In genomic region chr1:75214886-75215285, GRCm38 (mm10) we compare ENCODE assay signal across 9 mouse cellular contexts. TPM values are rescaled to one million over a fixed set of nuclear protein-coding genes. Genes with fewer than 3 reads are reported as not detected.
DNase-seq lines count a peak whose midpoint lies in the region; ATAC-seq and TF ChIP-seq lines count a peak whose summit lies in the region.
"Had no signal": no experiment of that assay in that cellular context is flagged by ENCODE, and none has a peak within 500 bp of the region (broad histone marks: within the 10 kb centered on the region; RNA-seq: fewer than 3 reads in every experiment).

No protein-coding gene starts in this region.

- no peak for ATAC-seq in intestine, postnatal 0 days
- no peak for ATAC-seq in neural tube, embryonic 15.5 days (ENCODE audit: low FRiP score)

- H3K4me2 ChIP-seq in intestine, postnatal 0 days (replicated peaks; ENCODE audit: low read depth), result peak overlapping the region; percentile 24; the same call in 1 of the 2 replicates
- no peak overlapping the region for H3K4me2 ChIP-seq in neural tube, embryonic 15.5 days

- H3K4me1 ChIP-seq in intestine, postnatal 0 days (replicated peaks; ENCODE audit: control insufficient read depth, insufficient read depth, low read length), result peaks cover 14% of the 10 kb centered on the region
- peaks cover 52% of the 10 kb centered on the region for H3K4me1 ChIP-seq in neural tube, embryonic 15.5 days

- no peak overlapping the region for H3K9ac ChIP-seq in intestine, postnatal 0 days (ENCODE audit: low read depth, low read length)
- H3K9ac ChIP-seq in neural tube, embryonic 15.5 days (replicated peaks), result no peak overlapping the region

- DNase-seq in cerebellum, adult 8-10 months, result peak; percentile 47
- no peak for DNase-seq in cerebellum, adult 11 months
- DNase-seq in adrenal gland, postnatal 14 days, result peak; percentile 57
- DNase-seq in liver, result peak; percentile 24
- DNase-seq in spleen, adult 12 weeks (ENCODE audit: low spot score), result no peak
- DNase-seq in neural tube, embryonic 10.5 days (ENCODE audit: extremely low spot score, low spot score), result no peak

- TF ChIP-seq CTCF in intestine, postnatal 0 days (IDR thresholded peaks at IDR 0.05; ENCODE audit: low read depth), result no peak

- H3K27me3 ChIP-seq in intestine, postnatal 0 days (replicated peaks; ENCODE audit: control insufficient read depth, insufficient read depth, low read length), result no peaks in the 10 kb centered on the region
- peaks cover 43% of the 10 kb centered on the region for H3K27me3 ChIP-seq in neural tube, embryonic 15.5 days (replicated peaks)

- WGBS in intestine, postnatal 0 days, result 41% methylated on average over 5 of the region's 5 CpGs
- 67% methylated on average over 5 of the region's 5 CpGs for WGBS in neural tube, embryonic 15.5 days

- peak overlapping the region; percentile 89 for H3K27ac ChIP-seq in intestine, postnatal 0 days (ENCODE audit: low read depth, low read length)
- H3K27ac ChIP-seq in neural tube, embryonic 15.5 days (replicated peaks), result no peak overlapping the region

- H3K9me3 ChIP-seq in intestine, postnatal 0 days (ENCODE audit: control insufficient read depth), result no peaks in the 10 kb centered on the region
- H3K9me3 ChIP-seq in neural tube, embryonic 15.5 days (replicated peaks), result no peaks in the 10 kb centered on the region

- peaks cover 20% of the 10 kb centered on the region for H3K36me3 ChIP-seq in intestine, postnatal 0 days (ENCODE audit: control insufficient read depth, insufficient read depth)
- peaks cover 28% of the 10 kb centered on the region for H3K36me3 ChIP-seq in neural tube, embryonic 15.5 days

- no peak overlapping the region for H3K4me3 ChIP-seq in intestine, postnatal 0 days (ENCODE audit: low read depth, low read length)
- no peak overlapping the region for H3K4me3 ChIP-seq in neural tube, embryonic 15.5 days (replicated peaks)

RNA-seq across cellular contexts. Expression of gene Stk16, which starts 4.2 kb away (rescaled TPM):
- total RNA-seq in adrenal gland, postnatal 14 days (2021), result 95.6 and 104 TPM in 2 replicates
- polyA plus RNA-seq in intestine, postnatal 0 days (2015; fragmentation: Nextera tagmentation; extraction: Ambion mirVana), result 50.5 and 54.4 TPM in 2 replicates
- polyA plus RNA-seq in neural tube, embryonic 15.5 days (2015; fragmentation: Nextera tagmentation; extraction: Ambion mirVana), result 158 and 159 TPM in 2 replicates

RNA-seq across cellular contexts. Expression of gene Glb1l, which starts 4.3 kb away (rescaled TPM):
- 18.0 and 24.7 TPM in 2 replicates for total RNA-seq in adrenal gland, postnatal 14 days (2021)
- polyA plus RNA-seq in intestine, postnatal 0 days (2015; fragmentation: Nextera tagmentation; extraction: Ambion mirVana), result 3.6 and 3.7 TPM in 2 replicates
- polyA plus RNA-seq in neural tube, embryonic 15.5 days (2015; fragmentation: Nextera tagmentation; extraction: Ambion mirVana), result 16.2 and 17.5 TPM in 2 replicates

RNA-seq across cellular contexts. Expression of gene Tuba4a, which starts 4.8 kb away (rescaled TPM):
- total RNA-seq in adrenal gland, postnatal 14 days (2021), result 42.9 and 53.1 TPM in 2 replicates
- 113 and 119 TPM in 2 replicates for polyA plus RNA-seq in intestine, postnatal 0 days (2015; fragmentation: Nextera tagmentation; extraction: Ambion mirVana)
- 44.6 and 81.9 TPM in 2 replicates for polyA plus RNA-seq in neural tube, embryonic 15.5 days (2015; fragmentation: Nextera tagmentation; extraction: Ambion mirVana)

RNA-seq across cellular contexts. Expression of gene A630095N17Rik, which starts 17.0 kb away (rescaled TPM):
- total RNA-seq in adrenal gland, postnatal 14 days (2021), result not detected in 2 replicates
- polyA plus RNA-seq in intestine, postnatal 0 days (2015; fragmentation: Nextera tagmentation; extraction: Ambion mirVana), result not detected in 2 replicates
- polyA plus RNA-seq in neural tube, embryonic 15.5 days (2015; fragmentation: Nextera tagmentation; extraction: Ambion mirVana), result 0.29 TPM in 1 of 2 replicates, not detected in the other
- polyA plus RNA-seq: neural tube, embryonic 11.5 days had no signal

RNA-seq across cellular contexts. Expression of gene Dnajb2, which starts 21.3 kb away (rescaled TPM):
- total RNA-seq in adrenal gland, postnatal 14 days (2021), result 49.3 and 66.8 TPM in 2 replicates
- polyA plus RNA-seq in intestine, postnatal 0 days (2015; fragmentation: Nextera tagmentation; extraction: Ambion mirVana), result 10.9 and 11.4 TPM in 2 replicates
- 72.1 and 90.7 TPM in 2 replicates for polyA plus RNA-seq in neural tube, embryonic 15.5 days (2015; fragmentation: Nextera tagmentation; extraction: Ambion mirVana)

Comparison
In these comparisons a context has a peak if more than half of its experiments do, and no peak if none do; other contexts are left out.
1. DNase-seq: peak in cerebellum, adult 8-10 months (single experiment), adrenal gland, postnatal 14 days (single experiment) and liver (single experiment); none in cerebellum, adult 11 months (single experiment), spleen, adult 12 weeks (single experiment) and neural tube, embryonic 10.5 days (single experiment).